Mouse (Mus musculus) heart, embryonic 13.5 days (tissue): ENCODE results near the gene Pdia5. TPM values are rescaled to one million over a fixed set of nuclear protein-coding genes. Genes with fewer than 3 reads are reported as not detected.
A peak's percentile ranks its signal among the peaks of the same experiment; 100 is the strongest.

Experiments used
- ATAC-seq: fragments of 200-750 bp; cut with Nextera tagmentation; 2 replicates; pipeline ENCODE4 v1.8.0; 2017; ENCODE audit warnings: moderate TSS enrichment; ENCODE audit not compliant: insufficient number of reproducible peaks, low FRiP score, low TSS enrichment; ENCODE audit errors: extremely low read depth
- H3K27ac ChIP-seq: fragments of 300-500 bp; sonication (generic); replicated peaks from 2 replicates; pipeline ENCODE4 v1.5.1; 2015; ENCODE audit warnings: moderate library complexity, mild to moderate bottlenecking, inconsistent platforms
- H3K27me3 ChIP-seq: fragments of 300-500 bp; sonication (generic); replicated peaks from 2 replicates; pipeline ENCODE4 v1.6.1; 2015; ENCODE audit warnings: mild to moderate bottlenecking, inconsistent platforms
- H3K36me3 ChIP-seq: fragments of 300-500 bp; sonication (generic); 2 replicates; pipeline ENCODE4 v1.6.1; 2015; ENCODE audit warnings: mild to moderate bottlenecking, inconsistent platforms
- H3K4me1 ChIP-seq: fragments of 300-500 bp; sonication (generic); 2 replicates; pipeline ENCODE4 v1.6.1; 2015; ENCODE audit warnings: inconsistent platforms
- H3K4me2 ChIP-seq: fragments of 300-500 bp; sonication (generic); 2 replicates; pipeline ENCODE4 v1.6.1; 2015; ENCODE audit warnings: inconsistent platforms, mild to moderate bottlenecking, moderate library complexity
- H3K4me3 ChIP-seq: fragments of 300-500 bp; sonication (generic); 2 replicates; pipeline ENCODE4 v1.5.1; 2015; ENCODE audit warnings: moderate library complexity, mild to moderate bottlenecking, inconsistent platforms
- H3K9ac ChIP-seq: fragments of 300-500 bp; sonication (generic); 2 replicates; pipeline ENCODE4 v1.6.1; 2015; ENCODE audit warnings: inconsistent platforms, mild to moderate bottlenecking, moderate library complexity
- H3K9me3 ChIP-seq: fragments of 300-500 bp; sonication (generic); 2 replicates; pipeline ENCODE4 v1.6.1; 2016; ENCODE audit warnings: inconsistent platforms
- WGBS: fragments of 180-500 bp; shearing (Covaris S2); methylation state at CpG from one replicate; pipeline ENCODE4 v1.1.7; 2015; ENCODE audit warnings: mixed read lengths; 5-methylcytosine and 5-hydroxymethylcytosine counted together
- polyA plus RNA-seq: library from polyadenylated mRNA; unstranded; fragments of >200 nt; fragmentation: Nextera tagmentation; extraction: Ambion mirVana; gene quantifications from 2 replicates; pipeline ENCODE4 v1.2.1, GENCODE M21; 2015

Gene Pdia5
- polyA plus RNA-seq, 1 experiment from 2014 or later: 28.2 TPM

DNA sequence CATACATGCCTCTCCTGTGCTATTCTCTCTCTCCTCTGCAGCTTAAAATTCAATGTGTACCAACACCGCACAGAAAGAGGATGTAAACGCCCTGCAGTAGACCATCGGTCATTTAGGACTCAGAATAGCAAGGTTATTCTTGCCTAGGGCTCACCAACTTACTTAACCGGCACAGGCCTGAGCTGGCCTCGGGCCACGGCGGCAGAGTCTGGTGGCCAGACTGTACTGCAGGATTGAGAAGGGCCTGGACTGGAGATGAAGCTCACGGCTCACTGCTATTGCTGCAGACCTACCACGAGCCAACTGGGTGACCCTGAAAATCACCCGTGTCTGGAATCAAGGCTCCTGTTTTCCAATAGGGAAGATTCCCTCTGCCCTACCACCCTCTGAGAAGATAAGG is 27.0 kb downstream of the Pdia5 start:
- 83% methylated on average over 10 of the region's 10 CpGs for WGBS
- Histone ChIP-seq H3K4me2 (no peak overlapping the region), H3K4me3 (no peak overlapping the region), H3K27ac (no peak overlapping the region), H3K36me3 (peaks cover 54% of the 10 kb centered on the region), H3K9me3 (no peaks in the 10 kb centered on the region), H3K4me1 (peaks cover 18% of the 10 kb centered on the region), H3K27me3 (no peaks in the 10 kb centered on the region), H3K9ac (no peak overlapping the region)
- ATAC-seq: no peak

DNA sequence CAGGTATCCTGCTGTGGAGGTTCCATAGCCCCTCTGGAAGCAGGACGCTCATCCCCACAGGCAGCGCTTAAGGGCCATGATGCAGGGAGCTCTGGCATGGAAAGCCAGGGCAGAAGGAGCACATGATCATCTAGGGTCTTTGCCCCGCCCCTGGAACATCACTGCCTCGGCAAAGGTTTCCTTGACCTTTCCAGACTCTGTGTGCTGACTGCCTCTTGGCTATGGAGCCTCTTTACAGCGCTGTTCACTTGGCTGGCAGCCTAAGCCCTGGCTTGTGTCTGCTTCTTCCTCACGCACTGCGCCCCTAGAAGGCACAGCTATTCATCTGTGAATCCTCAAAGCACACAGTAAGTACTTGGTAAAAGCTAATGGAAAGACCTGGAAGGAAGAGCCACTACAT is 27.7 kb downstream of the Pdia5 start:
- Histone ChIP-seq H3K4me2 (no peak overlapping the region), H3K36me3 (peaks cover 59% of the 10 kb centered on the region), H3K27me3 (no peaks in the 10 kb centered on the region), H3K9me3 (no peaks in the 10 kb centered on the region), H3K4me3 (no peak overlapping the region), H3K9ac (no peak overlapping the region), H3K27ac (no peak overlapping the region), H3K4me1 (peaks cover 18% of the 10 kb centered on the region)
- WGBS: 80% methylated on average over 7 of the region's 7 CpGs
- ATAC-seq: no peak

DNA sequence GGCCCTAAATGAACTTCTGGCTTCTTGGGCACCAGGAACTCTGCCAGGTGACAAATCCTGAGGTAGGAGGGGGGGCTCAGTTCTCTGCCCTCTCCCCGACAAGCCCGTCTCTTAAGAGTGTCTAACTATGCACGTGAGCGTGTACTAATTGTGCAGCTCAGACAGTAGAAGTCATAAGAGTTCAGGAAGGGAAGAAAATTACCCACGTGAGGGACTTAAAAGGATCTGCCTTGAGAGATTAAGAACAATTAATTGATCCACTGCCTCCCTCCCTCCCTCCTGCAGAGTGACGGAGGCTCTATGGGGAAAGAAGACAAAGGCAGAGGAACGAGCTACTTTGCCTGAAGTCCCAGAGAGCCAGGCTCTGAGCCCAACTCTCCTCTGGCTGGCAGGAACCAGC is 31.1 kb downstream of the Pdia5 start:
- Histone ChIP-seq H3K4me3 (no peak overlapping the region), H3K27me3 (no peaks in the 10 kb centered on the region), H3K9me3 (no peaks in the 10 kb centered on the region), H3K4me2 (no peak overlapping the region), H3K4me1 (no peaks in the 10 kb centered on the region), H3K9ac (no peak overlapping the region), H3K27ac (no peak overlapping the region), H3K36me3 (peaks cover 80% of the 10 kb centered on the region)
- no peak for ATAC-seq
- 86% methylated on average over 7 of the region's 7 CpGs for WGBS

GRCm38 (mm10) chr16:35458297-35458696 is 32.4 kb downstream of the Pdia5 start:
- no peaks in the 10 kb centered on the region for H3K9me3 ChIP-seq

DNA sequence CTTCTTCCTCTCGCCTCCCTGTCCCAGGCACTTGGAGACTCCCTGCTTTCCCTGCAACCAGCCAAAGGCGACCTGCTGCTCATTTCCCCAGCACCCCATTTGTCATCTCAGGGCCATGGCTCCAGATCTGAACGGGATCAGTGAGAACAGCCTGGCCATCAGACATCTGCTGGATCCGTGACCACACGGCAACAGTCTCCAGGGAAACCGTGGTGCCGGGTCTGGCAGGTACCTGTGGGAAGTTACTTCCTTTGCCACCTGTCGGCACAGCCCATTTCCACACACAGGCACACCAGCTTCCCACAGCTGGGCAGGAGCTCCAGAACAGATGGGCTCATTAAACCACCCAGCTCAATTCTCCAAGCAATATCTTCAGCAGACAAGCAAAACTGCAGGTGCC is 33.2 kb downstream of the Pdia5 start:
- peaks cover 77% of the 10 kb centered on the region for H3K36me3 ChIP-seq
- no peaks in the 10 kb centered on the region for H3K27me3 ChIP-seq
- H3K9me3 ChIP-seq: no peaks in the 10 kb centered on the region
- H3K4me2 ChIP-seq: no peak overlapping the region
- peaks cover 5% of the 10 kb centered on the region for H3K4me1 ChIP-seq
- no peak overlapping the region for H3K9ac ChIP-seq
- H3K27ac ChIP-seq: no peak overlapping the region
- WGBS: 80% methylated on average over 8 of the region's 8 CpGs
- no peak for ATAC-seq
- no peak overlapping the region for H3K4me3 ChIP-seq

More at GRCm38 (mm10) chr16:35458297-35458696, 32.4 kb downstream of the Pdia5 start:
- Histone ChIP-seq H3K27ac (no peak overlapping the region), H3K4me1 (no peaks in the 10 kb centered on the region), H3K36me3 (peaks cover 79% of the 10 kb centered on the region), H3K4me3 (no peak overlapping the region), H3K9ac (no peak overlapping the region), H3K27me3 (no peaks in the 10 kb centered on the region), H3K4me2 (no peak overlapping the region)
- no peak for ATAC-seq
- 84% methylated on average over 11 of the region's 11 CpGs for WGBS

DNA sequence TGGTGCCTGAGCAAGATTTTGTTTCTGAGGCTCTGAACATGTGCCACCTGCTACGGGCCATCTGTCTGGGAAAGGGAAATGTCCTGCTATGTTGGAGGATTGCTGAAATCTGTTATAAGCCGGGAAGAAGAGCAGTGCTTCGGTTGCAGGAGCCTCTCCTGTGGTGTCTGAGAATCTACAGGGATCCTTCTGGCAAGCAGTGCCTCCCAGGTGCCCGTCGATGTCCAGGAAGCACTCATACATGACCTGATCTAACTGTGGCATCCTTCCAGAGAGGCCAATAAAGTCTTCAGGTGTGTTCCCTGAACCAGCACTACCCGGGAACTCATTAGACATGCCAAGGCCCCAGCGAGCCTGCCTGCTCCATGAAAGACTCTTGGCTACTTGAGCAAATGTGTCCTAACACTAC is 33.7 kb downstream of the Pdia5 start:
- no peaks in the 10 kb centered on the region for H3K9me3 ChIP-seq
- H3K27ac ChIP-seq: no peak overlapping the region
- no peak overlapping the region for H3K4me2 ChIP-seq
- no peak overlapping the region for H3K9ac ChIP-seq
- H3K27me3 ChIP-seq: no peaks in the 10 kb centered on the region
- H3K4me3 ChIP-seq: no peak overlapping the region
- H3K36me3 ChIP-seq: peaks cover 72% of the 10 kb centered on the region
- ATAC-seq: no peak
- 76% methylated on average over 7 of the region's 7 CpGs for WGBS
- peaks cover 5% of the 10 kb centered on the region for H3K4me1 ChIP-seq

- Histone ChIP-seq H3K9ac (no peak overlapping the region), H3K4me2 (no peak overlapping the region), H3K4me1 (peaks cover 5% of the 10 kb centered on the region), H3K9me3 (no peaks in the 10 kb centered on the region), H3K4me3 (no peak overlapping the region), H3K27me3 (no peaks in the 10 kb centered on the region), H3K27ac (no peak overlapping the region), H3K36me3 (peaks cover 65% of the 10 kb centered on the region)
- ATAC-seq: no peak
- WGBS: 85% methylated on average over 9 of the region's 9 CpGs
Measured at GRCm38 (mm10) chr16:35456305-35456704, 34.4 kb downstream of the Pdia5 start.

GRCm38 (mm10) chr16:35455822-35456221 is 34.9 kb downstream of the Pdia5 start:
- ATAC-seq: no peak
- 84% methylated on average over 10 of the region's 10 CpGs for WGBS
- no peak overlapping the region for H3K9ac ChIP-seq
- H3K27me3 ChIP-seq: no peaks in the 10 kb centered on the region
- peaks cover 62% of the 10 kb centered on the region for H3K36me3 ChIP-seq
- no peaks in the 10 kb centered on the region for H3K9me3 ChIP-seq
- no peak overlapping the region for H3K4me3 ChIP-seq
- peaks cover 5% of the 10 kb centered on the region for H3K4me1 ChIP-seq
- H3K4me2 ChIP-seq: no peak overlapping the region
- H3K27ac ChIP-seq: no peak overlapping the region

GRCm38 (mm10) chr16:35450018-35450630 is 40.5 kb downstream of the Pdia5 start:
- no peaks in the 10 kb centered on the region for H3K27me3 ChIP-seq
- 88% methylated on average over 16 of the region's 16 CpGs for WGBS
- ATAC-seq: no peak

DNA sequence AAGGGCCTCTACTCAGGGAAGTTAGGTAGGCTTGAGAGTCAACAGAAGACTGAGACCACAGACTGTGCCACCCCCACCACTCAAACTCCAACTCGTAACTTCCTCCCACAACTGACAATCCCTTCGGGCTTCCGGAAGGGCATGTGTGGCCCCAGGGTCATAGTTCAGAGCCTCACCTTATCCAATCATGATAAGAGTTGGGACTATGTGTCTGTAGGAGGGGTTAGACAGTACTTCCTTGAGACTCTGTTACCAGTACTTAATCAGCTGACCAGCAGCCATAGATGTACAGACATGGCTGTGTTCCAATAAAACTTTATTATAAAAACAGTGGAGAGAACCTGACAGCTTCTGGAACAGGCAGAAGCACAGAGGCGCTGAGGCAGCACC is 48.7 kb downstream of the Pdia5 start:
- ATAC-seq: no peak
- Histone ChIP-seq H3K36me3 (peaks cover 28% of the 10 kb centered on the region), H3K4me1 (peaks cover 20% of the 10 kb centered on the region), H3K4me3 (no peak overlapping the region), H3K4me2 (no peak overlapping the region), H3K27ac (no peak overlapping the region), H3K27me3 (no peaks in the 10 kb centered on the region), H3K9me3 (no peaks in the 10 kb centered on the region), H3K9ac (no peak overlapping the region)
- 71% methylated on average over 4 of the region's 4 CpGs for WGBS

More at GRCm38 (mm10) chr16:35450018-35450630, 40.5 kb downstream of the Pdia5 start:
- H3K36me3 ChIP-seq: peaks cover 44% of the 10 kb centered on the region
- H3K4me3 ChIP-seq: no peak overlapping the region
- H3K4me1 ChIP-seq: peaks cover 5% of the 10 kb centered on the region
- H3K9ac ChIP-seq: no peak overlapping the region
- no peak overlapping the region for H3K4me2 ChIP-seq
- H3K9me3 ChIP-seq: no peaks in the 10 kb centered on the region
- no peak overlapping the region for H3K27ac ChIP-seq

GRCm38 (mm10) chr16:35441346-35442025 is 49.2 kb downstream of the Pdia5 start:
- H3K9me3 ChIP-seq: no peaks in the 10 kb centered on the region
- H3K4me2 ChIP-seq: no peak overlapping the region
- H3K4me3 ChIP-seq: no peak overlapping the region
- H3K9ac ChIP-seq: no peak overlapping the region
- peaks cover 34% of the 10 kb centered on the region for H3K36me3 ChIP-seq
- H3K27ac ChIP-seq: no peak overlapping the region
- no peaks in the 10 kb centered on the region for H3K27me3 ChIP-seq
- no peak for ATAC-seq
- 85% methylated on average over 9 of the region's 9 CpGs for WGBS
- peaks cover 20% of the 10 kb centered on the region for H3K4me1 ChIP-seq

GRCm38 (mm10) chr16:35439046-35439445 is 51.6 kb downstream of the Pdia5 start:
- 0 out of 2 replicates have a peak, but pooled peaks cover 5% of the 10 kb centered on the region for H3K9me3 ChIP-seq
- H3K4me1 ChIP-seq: peaks cover 20% of the 10 kb centered on the region
- 46% methylated on average over 1 of the region's 1 CpGs for WGBS
- peak; percentile 72; the same call in 1 of the 2 replicates for ATAC-seq
- H3K9ac ChIP-seq: no peak overlapping the region
- peak overlapping the region; percentile 93 for H3K27ac ChIP-seq
- H3K36me3 ChIP-seq: peaks cover 55% of the 10 kb centered on the region
- no peak overlapping the region for H3K4me3 ChIP-seq
- H3K4me2 ChIP-seq: no peak overlapping the region
- no peaks in the 10 kb centered on the region for H3K27me3 ChIP-seq
